Mouse (Mus musculus) stomach, postnatal 0 days (tissue): ENCODE data around the gene Tomm40l. TPM values are rescaled to one million over a fixed set of nuclear protein-coding genes. Genes with fewer than 3 reads are reported as not detected.

Source experiments
- ATAC-seq: fragments of 200-750 bp; cut with Nextera tagmentation; 2 replicates; pipeline ENCODE4 v1.8.0; 2017; ENCODE audit not compliant: low FRiP score, low TSS enrichment
- DNase-seq: peaks from one replicate; pipeline ENCODE4 v3.0.0-alpha.2; 2016; ENCODE audit warnings: low spot score
- H3K27ac ChIP-seq: fragments of 300-500 bp; sonication (generic); replicated peaks from 2 replicates; pipeline ENCODE4 v1.5.1; 2014; ENCODE audit warnings: mild to moderate bottlenecking, control low read depth
- H3K27me3 ChIP-seq: fragments of 300-500 bp; sonication (generic); 2 replicates; pipeline ENCODE4 v1.6.1; 2014; ENCODE audit warnings: low read length; ENCODE audit not compliant: control insufficient read depth, insufficient read depth
- H3K36me3 ChIP-seq: fragments of 300-500 bp; sonication (generic); 2 replicates; pipeline ENCODE4 v1.6.1; 2014; ENCODE audit warnings: low read length, mixed read lengths; ENCODE audit not compliant: control insufficient read depth, insufficient read depth
- H3K4me1 ChIP-seq: fragments of 300-500 bp; sonication (generic); replicated peaks from 2 replicates; pipeline ENCODE4 v1.6.1; 2014; ENCODE audit warnings: antibody characterized with exemption; ENCODE audit not compliant: control insufficient read depth, insufficient read depth
- H3K4me2 ChIP-seq: fragments of 300-500 bp; sonication (generic); replicated peaks from 2 replicates; pipeline ENCODE4 v1.6.1; 2014; ENCODE audit warnings: low read depth, mild to moderate bottlenecking, control low read depth, moderate library complexity
- H3K4me3 ChIP-seq: fragments of 300-500 bp; sonication (generic); 2 replicates; pipeline ENCODE4 v1.5.1; 2014; ENCODE audit warnings: low read depth, low read length, control low read depth
- H3K9ac ChIP-seq: fragments of 300-500 bp; sonication (generic); 2 replicates; pipeline ENCODE4 v1.6.1; 2014; ENCODE audit warnings: mild to moderate bottlenecking, low read length, control low read depth, mixed read lengths
- H3K9me3 ChIP-seq: fragments of 300-500 bp; sonication (generic); 2 replicates; pipeline ENCODE4 v1.6.1; 2016; ENCODE audit warnings: low read length; ENCODE audit not compliant: control insufficient read depth
- CTCF ChIP-seq: IDR thresholded peaks from 2 replicates; pipeline ENCODE4 v1.5.1; 2016; ENCODE audit warnings: antibody characterized with exemption, low read depth, mild to moderate bottlenecking, moderate library complexity
- EP300 ChIP-seq: optimal IDR thresholded peaks from 2 replicates; pipeline ENCODE3; 2016; ENCODE audit warnings: antibody characterized with exemption
- WGBS: fragments of 180-500 bp; shearing (Covaris S2); extraction: QIAGEN DNeasy Blood & Tissue Kit; methylation state at CpG from one replicate; pipeline ENCODE4 v1.1.7; 2014; 5-methylcytosine and 5-hydroxymethylcytosine counted together
- polyA plus RNA-seq: library from polyadenylated mRNA; unstranded; fragments of >200 nt; fragmentation: Nextera tagmentation; extraction: Ambion mirVana; gene quantifications from 2 replicates; pipeline ENCODE4 v1.2.1, GENCODE M21; 2015

Gene Tomm40l
- polyA plus RNA-seq, 1 experiment from 2014 or later, result 19.6 TPM

DNA sequence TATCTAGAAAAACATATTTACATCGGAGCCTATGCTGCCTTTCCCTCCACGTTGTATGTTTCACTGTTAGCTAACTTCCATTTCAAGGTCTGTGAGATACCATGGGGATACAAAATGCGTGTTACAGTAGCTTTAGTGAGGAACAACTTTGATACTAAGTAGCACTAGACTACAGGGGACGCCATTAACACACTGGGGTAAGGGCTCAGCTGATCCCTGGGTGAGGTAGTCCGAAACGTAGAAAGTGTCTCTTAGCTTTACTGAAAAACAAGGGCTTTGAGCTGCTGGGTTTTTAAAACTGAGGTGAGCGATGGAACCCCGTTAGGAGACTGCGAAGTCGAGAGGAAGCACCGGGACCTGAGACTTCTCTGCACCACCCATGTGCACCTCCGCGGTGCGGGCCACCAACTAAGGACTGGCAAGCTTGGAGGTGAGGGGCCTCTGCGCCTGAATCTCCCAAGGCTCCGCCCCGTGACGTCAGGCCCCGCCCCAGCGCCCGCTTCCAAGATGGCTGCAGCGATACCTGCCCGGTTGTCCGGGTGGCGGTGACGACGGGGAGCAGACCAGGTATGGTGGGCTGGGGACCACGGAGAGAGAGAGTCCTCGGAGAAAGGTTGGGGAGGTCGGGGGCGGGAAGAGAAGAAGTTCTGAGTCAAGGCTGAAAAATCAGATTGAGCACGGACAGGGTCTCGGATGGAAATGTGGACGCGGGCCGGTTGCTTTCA lies 47.7 kb upstream of the Tomm40l start, which contains the start of gene B4galt3:
Gene B4galt3, plus strand, starts transcription at position 481 of the 725 bp plus-strand sequence.
- peak within 1 kb of the TSS; percentile 80 for H3K9ac ChIP-seq
- peaks cover 4% of the 10 kb centered on the region; the same call in 1 of the 2 replicates for H3K36me3 ChIP-seq
- peak within 1 kb of the TSS; percentile 89 for H3K27ac ChIP-seq
- DNase-seq (peak; percentile 98), ATAC-seq (peak; percentile 93)
- TF ChIP-seq EP300 (no peak), CTCF (no peak)
- H3K4me1 ChIP-seq, result 0 out of 2 replicates have a peak, but pooled peaks cover 2% of the 10 kb centered on the region
- H3K4me2 ChIP-seq, result peak within 1 kb of the TSS; percentile 98
- H3K27me3 ChIP-seq, result no peaks in the 10 kb centered on the region
- no peaks in the 10 kb centered on the region for H3K9me3 ChIP-seq
- WGBS, result 3% methylated on average over 36 of the region's 36 CpGs
- H3K4me3 ChIP-seq, result peak within 1 kb of the TSS; percentile 80

- H3K4me1 ChIP-seq, result 0 out of 2 replicates have a peak, but pooled peaks cover 2% of the 10 kb centered on the region
- WGBS, result 68% methylated on average over 1 of the region's 1 CpGs
- no peak for DNase-seq
- no peaks in the 10 kb centered on the region for H3K27me3 ChIP-seq
- TF ChIP-seq EP300 (no peak), CTCF (no peak)
- H3K4me2 ChIP-seq, result no peak overlapping the region
- peaks cover 3% of the 10 kb centered on the region; the same call in 1 of the 2 replicates for H3K36me3 ChIP-seq
- H3K4me3 ChIP-seq, result no peak overlapping the region
- H3K9me3 ChIP-seq, result no peaks in the 10 kb centered on the region
- H3K9ac ChIP-seq, result no peak overlapping the region
- no peak for ATAC-seq
- H3K27ac ChIP-seq, result peak overlapping the region; percentile 30; the same call in 1 of the 2 replicates
Measured at GRCm38 (mm10) chr1:171268341-171268740, 46.0 kb upstream of the Tomm40l start.

DNA sequence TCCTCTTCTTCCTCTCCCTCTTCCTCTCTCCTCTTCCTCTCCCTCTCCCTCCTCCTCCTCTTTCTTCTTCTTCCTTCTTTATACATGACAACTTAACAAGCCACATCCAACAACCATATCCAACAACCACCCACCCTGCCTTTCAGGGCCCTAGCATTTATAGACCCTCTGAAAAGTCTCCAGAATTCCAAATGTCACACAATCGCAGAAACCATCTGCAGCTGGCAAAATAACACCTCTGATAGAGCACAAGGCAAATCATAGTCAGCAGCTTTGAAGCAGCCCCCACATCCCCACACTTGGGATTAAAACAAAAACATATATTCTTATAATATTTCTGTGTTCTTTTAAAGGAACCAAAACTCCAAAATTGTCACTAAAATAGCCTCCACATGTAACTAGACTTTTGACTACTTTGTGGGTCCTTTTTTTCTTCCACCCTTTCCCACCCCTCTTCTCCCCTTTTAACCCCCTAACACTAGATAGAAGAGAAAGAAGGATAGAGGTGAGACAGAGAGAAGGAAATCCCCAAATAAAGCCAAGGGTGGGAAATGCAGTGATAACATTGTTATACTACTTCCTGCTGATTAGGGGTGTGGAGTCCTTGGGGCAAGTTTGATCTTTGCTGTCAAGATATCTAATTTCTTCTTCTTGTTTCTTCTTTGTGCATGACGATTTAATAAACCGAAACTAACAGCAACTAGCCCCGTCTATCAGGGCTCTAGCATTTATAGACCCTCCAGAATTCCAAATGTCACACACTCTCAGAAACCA lies 43.8 kb upstream of the Tomm40l start:
- Histone ChIP-seq H3K4me2 (no peak overlapping the region), H3K9me3 (no peaks in the 10 kb centered on the region), H3K4me3 (no peak overlapping the region), H3K36me3 (no peaks in the 10 kb centered on the region), H3K9ac (no peak overlapping the region), H3K27ac (no peak overlapping the region), H3K27me3 (no peaks in the 10 kb centered on the region), H3K4me1 (0 out of 2 replicates have a peak, but pooled peaks cover 5% of the 10 kb centered on the region)
- no peak for TF ChIP-seq CTCF
- TF ChIP-seq EP300, result no peak
- 48% methylated on average over 4 of the region's 4 CpGs for WGBS
- ATAC-seq, result no peak
- no peak for DNase-seq

DNA sequence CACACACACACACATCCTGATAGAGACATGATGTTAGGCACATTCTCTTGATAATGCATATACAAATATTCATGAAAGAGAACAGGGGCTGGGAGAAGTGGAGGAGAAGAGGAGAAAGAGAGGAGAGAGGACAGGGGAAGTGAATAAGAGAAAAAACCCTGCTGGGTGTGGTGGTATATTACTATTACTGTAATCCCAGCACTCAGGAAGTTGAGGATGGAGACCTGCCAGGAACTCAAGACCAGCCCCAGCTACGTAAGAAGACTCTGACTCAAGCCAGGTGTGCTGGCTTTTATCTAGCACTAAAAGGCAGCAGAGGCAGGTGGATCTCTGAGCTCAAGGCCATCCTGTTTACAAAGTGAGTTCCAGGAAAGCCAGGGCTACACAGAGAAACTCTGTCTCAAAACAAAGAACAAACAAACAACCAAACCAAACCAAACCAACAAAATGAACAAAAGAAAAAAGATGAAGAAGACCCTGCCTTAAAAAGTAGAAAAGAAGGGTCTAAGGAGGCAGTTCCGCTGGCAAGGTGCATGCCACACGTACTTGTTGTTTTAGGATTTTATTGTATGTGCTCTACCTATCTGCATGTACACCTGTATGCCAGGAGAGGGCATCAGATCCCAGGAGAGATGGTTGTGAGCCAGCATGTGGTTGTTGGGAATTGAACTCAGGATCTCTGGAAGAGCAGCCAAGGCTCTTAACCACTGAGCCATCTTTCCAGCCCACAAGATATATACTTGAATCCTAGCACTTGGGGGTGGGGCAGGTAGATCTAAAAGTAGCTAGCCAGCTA lies 41.5 kb upstream of the Tomm40l start:
- ATAC-seq (peak; percentile 27; the same call in 1 of the 2 replicates), DNase-seq (no peak)
- peak overlapping the region; percentile 84 for H3K27ac ChIP-seq

DNA sequence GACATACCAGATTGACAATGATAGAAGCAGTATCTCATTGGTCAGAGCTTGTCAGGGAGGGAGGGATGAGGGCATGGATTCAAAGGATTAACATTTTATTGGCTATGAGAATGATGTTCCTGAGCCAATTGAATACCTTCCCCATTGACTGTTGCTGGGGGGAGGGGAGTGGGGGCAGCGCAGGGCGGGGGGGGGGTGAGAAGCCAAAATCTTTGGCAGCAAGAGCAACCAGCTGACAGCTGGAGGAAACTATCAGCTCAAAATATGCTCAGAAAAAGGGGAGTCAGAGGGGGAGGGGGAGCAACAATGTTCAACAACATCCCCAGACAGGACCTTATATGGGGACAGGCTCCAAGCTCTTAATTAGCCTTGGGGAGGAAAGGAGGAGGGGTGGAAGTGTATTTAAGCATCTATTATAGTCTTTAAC lies 40.9 kb upstream of the Tomm40l start:
- H3K36me3 ChIP-seq, result no peaks in the 10 kb centered on the region
- peak overlapping the region; percentile 84 for H3K27ac ChIP-seq
- peak overlapping the region; percentile 40; the same call in 1 of the 2 replicates for H3K4me2 ChIP-seq
- 0% methylated on average over 2 of the region's 2 CpGs for WGBS
- H3K4me3 ChIP-seq, result no peak overlapping the region
- TF ChIP-seq CTCF, result no peak
- no peak for TF ChIP-seq EP300
- 0 out of 2 replicates have a peak, but pooled peaks cover 3% of the 10 kb centered on the region for H3K4me1 ChIP-seq
- DNase-seq (peak; percentile 55), ATAC-seq (peak; percentile 82; the same call in 1 of the 2 replicates)
- no peak overlapping the region for H3K9ac ChIP-seq
- H3K9me3 ChIP-seq, result no peaks in the 10 kb centered on the region
- H3K27me3 ChIP-seq, result no peaks in the 10 kb centered on the region

More for the DNA sequence above, 41.5 kb upstream of the Tomm40l start:
- 64% methylated on average over 3 of the region's 3 CpGs for WGBS
- Histone ChIP-seq H3K4me1 (0 out of 2 replicates have a peak, but pooled peaks cover 3% of the 10 kb centered on the region), H3K9me3 (no peaks in the 10 kb centered on the region), H3K27me3 (no peaks in the 10 kb centered on the region), H3K36me3 (no peaks in the 10 kb centered on the region), H3K9ac (no peak overlapping the region), H3K4me3 (no peak overlapping the region), H3K4me2 (no peak overlapping the region)
- TF ChIP-seq EP300, result no peak
- TF ChIP-seq CTCF, result peak; percentile 50
